Mouse (Mus musculus) spleen, adult 2 months (tissue): ENCODE results near the gene Zfhx3. TPM values are rescaled to one million over a fixed set of nuclear protein-coding genes. Genes with fewer than 3 reads are reported as not detected.

ENCODE experiments used
- DNase-seq, 2 experiments: peaks; one replicate each; pipeline versions ENCODE4 v3.0.0 to v3.0.0-alpha.2; 2012 to 2021; ENCODE audit warnings: low spot score in 2 of 2, low read depth in 1 of 2
- H3K27ac ChIP-seq: fragments of 200-500 bp; 2 replicates; pipeline ENCODE4 v1.5.1; 2012; ENCODE audit warnings: low read length, inconsistent platforms; ENCODE audit not compliant: insufficient read depth
- H3K27me3 ChIP-seq: fragments of 200-500 bp; 2 replicates; pipeline ENCODE4 v1.6.1; 2012; ENCODE audit warnings: mild to moderate bottlenecking, moderate library complexity, low read length, inconsistent platforms; ENCODE audit not compliant: control insufficient read depth, insufficient read depth
- H3K36me3 ChIP-seq: fragments of 200-500 bp; 2 replicates; pipeline ENCODE4 v1.6.1; 2012; ENCODE audit warnings: mild to moderate bottlenecking, low read length, inconsistent platforms; ENCODE audit not compliant: control insufficient read depth, insufficient read depth
- H3K4me1 ChIP-seq: fragments of 200-500 bp; 2 replicates; pipeline ENCODE4 v1.6.1; 2011; ENCODE audit warnings: inconsistent platforms; ENCODE audit not compliant: control insufficient read depth, insufficient read depth, insufficient read length
- H3K4me3 ChIP-seq: fragments of 200-500 bp; 2 replicates; pipeline ENCODE4 v1.5.1; 2011; ENCODE audit warnings: mild to moderate bottlenecking, inconsistent platforms; ENCODE audit not compliant: insufficient read depth, insufficient read length; ENCODE audit errors: extremely low read depth
- CTCF ChIP-seq: fragments of 200-500 bp; IDR thresholded peaks from 2 replicates; pipeline ENCODE4 v1.5.1; 2011; ENCODE audit warnings: mild to moderate bottlenecking, inconsistent platforms; ENCODE audit not compliant: insufficient read depth, insufficient read length, insufficient replicate concordance; ENCODE audit errors: extremely low read depth
- POLR2A ChIP-seq: fragments of 200-500 bp; IDR thresholded peaks from 2 replicates; pipeline ENCODE4 v1.6.1; 2011; ENCODE audit warnings: low read depth, low read length, inconsistent platforms
- WGBS: fragments of 180-500 bp; shearing (Covaris S2); methylation state at CpG from one replicate; pipeline ENCODE4 v1.1.7; 2018; 5-methylcytosine and 5-hydroxymethylcytosine counted together
- polyA plus RNA-seq: library from polyadenylated mRNA; depleted of rRNA; stranded (reverse); fragments of >200 nt; gene quantifications from 2 replicates; pipeline ENCODE4 v1.2.3, GENCODE M21; 2012

Gene Zfhx3
- polyA plus RNA-seq, 1 experiment = 1.5 TPM

GRCm38 (mm10) chr8:108912998-108913397, 970.6 kb downstream of the Zfhx3 start:
- Histone ChIP-seq H3K27ac (no peak overlapping the region), H3K4me3 (no peak overlapping the region), H3K36me3 (no peaks in the 10 kb centered on the region), H3K4me1 (no peaks in the 10 kb centered on the region), H3K27me3 (no peaks in the 10 kb centered on the region)
- 91% methylated on average over 7 of the region's 7 CpGs for WGBS
- no peak for DNase-seq
- TF ChIP-seq CTCF = no peak
- TF ChIP-seq POLR2A = no peak

DNA sequence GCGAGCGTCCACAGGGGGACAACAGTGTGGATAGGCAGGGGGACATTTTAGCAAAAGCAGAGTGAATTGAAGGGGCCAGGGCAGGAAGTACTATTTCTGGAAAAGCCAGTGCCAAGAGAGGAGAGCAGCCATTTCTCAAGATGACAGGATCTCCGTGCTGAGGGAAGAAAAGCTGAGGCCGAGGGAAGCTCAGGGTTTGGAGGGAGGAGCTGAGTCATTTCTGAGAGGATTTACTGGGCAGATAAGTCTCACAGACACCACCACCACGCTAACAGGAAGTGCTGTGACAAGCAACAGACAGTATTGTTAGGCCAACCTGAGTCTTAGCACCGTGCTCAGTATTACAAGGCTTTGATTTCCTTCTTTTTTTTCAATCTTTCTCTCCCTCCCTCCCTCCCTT, 973.0 kb downstream of the Zfhx3 start:
- no peaks in the 10 kb centered on the region for H3K36me3 ChIP-seq
- no peak overlapping the region for H3K27ac ChIP-seq
- H3K4me3 ChIP-seq = no peak overlapping the region
- H3K4me1 ChIP-seq = no peaks in the 10 kb centered on the region
- TF ChIP-seq CTCF (no peak), POLR2A (no peak)
- WGBS = 42% methylated on average over 6 of the region's 6 CpGs
- no peaks in the 10 kb centered on the region for H3K27me3 ChIP-seq
- DNase-seq = no peak

- Histone ChIP-seq H3K4me1 (no peaks in the 10 kb centered on the region), H3K36me3 (no peaks in the 10 kb centered on the region), H3K4me3 (no peak overlapping the region), H3K27me3 (no peaks in the 10 kb centered on the region), H3K27ac (no peak overlapping the region)
- no peak for TF ChIP-seq CTCF
- DNase-seq = no peak
- WGBS = 83% methylated on average over 6 of the region's 6 CpGs
Measured at GRCm38 (mm10) chr8:108915876-108916275, 973.4 kb downstream of the Zfhx3 start.

GRCm38 (mm10) chr8:108920151-108920550, 977.7 kb downstream of the Zfhx3 start:
- no peak overlapping the region for H3K27ac ChIP-seq
- DNase-seq = no peak
- no peaks in the 10 kb centered on the region for H3K27me3 ChIP-seq
- H3K4me3 ChIP-seq = no peak overlapping the region
- TF ChIP-seq POLR2A = no peak
- no peak for TF ChIP-seq CTCF
- no peaks in the 10 kb centered on the region for H3K4me1 ChIP-seq
- H3K36me3 ChIP-seq = no peaks in the 10 kb centered on the region
- 91% methylated on average over 7 of the region's 7 CpGs for WGBS

- no peaks in the 10 kb centered on the region for H3K27me3 ChIP-seq
- no peak overlapping the region for H3K4me3 ChIP-seq
- H3K27ac ChIP-seq = no peak overlapping the region
- TF ChIP-seq CTCF = 0 out of 2 replicates have a peak, but pooled peaks have one; percentile 1
- TF ChIP-seq POLR2A = no peak
- no peaks in the 10 kb centered on the region for H3K36me3 ChIP-seq
- 54% methylated on average over 6 of the region's 6 CpGs for WGBS
- no peaks in the 10 kb centered on the region for H3K4me1 ChIP-seq
- DNase-seq = no peak
Measured at GRCm38 (mm10) chr8:108923161-108923560, 980.7 kb downstream of the Zfhx3 start.

DNA sequence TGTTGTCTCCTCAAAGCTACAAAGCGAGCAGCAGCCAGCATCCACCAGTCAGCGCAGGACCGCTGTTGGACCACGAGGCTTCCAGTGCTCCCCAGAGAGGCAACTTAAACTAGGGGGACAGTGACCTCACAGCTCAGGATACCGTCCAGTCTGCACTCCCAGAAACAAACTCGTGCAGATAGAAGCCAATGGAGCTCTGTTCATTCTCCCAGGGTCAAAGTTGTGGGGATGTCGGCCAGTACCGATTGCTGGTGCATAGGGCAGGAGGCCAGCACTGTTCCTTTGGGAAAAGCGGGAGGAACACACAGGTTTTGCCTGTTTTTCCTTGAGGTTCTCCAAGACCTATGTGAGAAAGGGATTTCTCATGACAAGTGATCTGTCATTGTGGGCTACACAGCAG, 982.1 kb downstream of the Zfhx3 start:
- Histone ChIP-seq H3K27ac (no peak overlapping the region), H3K27me3 (no peaks in the 10 kb centered on the region), H3K36me3 (no peaks in the 10 kb centered on the region), H3K4me3 (no peak overlapping the region), H3K4me1 (no peaks in the 10 kb centered on the region)
- DNase-seq = no peak
- TF ChIP-seq POLR2A (no peak), CTCF (no peak)
- WGBS = 91% methylated on average over 9 of the region's 9 CpGs

DNA sequence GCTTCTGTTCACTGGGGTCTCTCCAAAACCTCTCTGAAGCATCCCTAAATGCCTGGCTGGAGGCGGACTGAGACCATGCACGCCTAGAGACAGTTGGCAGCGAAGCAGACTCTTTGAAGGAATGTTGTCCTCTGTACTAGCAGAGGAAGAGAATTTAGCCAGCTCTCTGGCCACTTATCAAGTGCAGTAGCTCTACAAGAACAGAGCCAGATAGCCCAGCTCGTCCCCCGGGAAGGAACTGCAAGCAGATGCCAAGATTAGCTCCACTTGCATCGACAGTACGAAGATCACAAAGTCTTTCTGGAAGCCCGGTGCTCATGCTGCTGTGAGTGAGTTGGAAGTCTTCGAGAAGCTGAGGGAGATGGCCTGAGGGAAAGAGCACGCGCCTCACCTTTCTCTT, 983.7 kb downstream of the Zfhx3 start:
- H3K27ac ChIP-seq = no peak overlapping the region
- H3K4me1 ChIP-seq = no peaks in the 10 kb centered on the region
- 86% methylated on average over 11 of the region's 11 CpGs for WGBS
- H3K27me3 ChIP-seq = no peaks in the 10 kb centered on the region
- H3K36me3 ChIP-seq = no peaks in the 10 kb centered on the region
- no peak for DNase-seq
- H3K4me3 ChIP-seq = no peak overlapping the region
- no peak for TF ChIP-seq CTCF
- no peak for TF ChIP-seq POLR2A
